8 mouse cellular contexts compared by ENCODE assay signal in genomic region chr15:99972361-99972988, GRCm38 (mm10). TPM values are rescaled to one million over a fixed set of nuclear protein-coding genes. Genes with fewer than 3 reads are reported as not detected.
DNase-seq lines count a peak whose midpoint lies in the region; ATAC-seq and TF ChIP-seq lines count a peak whose summit lies in the region.

No protein-coding gene starts in this region.

- H3K27ac ChIP-seq in hindbrain, postnatal 0 days: peak overlapping the region; percentile 96
- H3K27ac ChIP-seq in left cerebral cortex, adult 2 months: peak overlapping the region; percentile 99

- WGBS in hindbrain, postnatal 0 days: under 1% methylated on average over 50 of the region's 50 CpGs

- H3K9me3 ChIP-seq in hindbrain, postnatal 0 days (ENCODE audit: low read length): no peaks in the 10 kb centered on the region

- ATAC-seq in hindbrain, postnatal 0 days: peak; percentile 98
- peak; percentile 97 for ATAC-seq in megakaryocyte, adult 5-6 weeks (ENCODE audit: poor library complexity, severe bottlenecking)

- 0 out of 2 replicates have a peak, but pooled peaks cover 3% of the 10 kb centered on the region for H3K4me1 ChIP-seq in hindbrain, postnatal 0 days (ENCODE audit: insufficient read depth, low read length)

- intact Hi-C loops in left cerebral cortex, adult 2 months (cut with DNase I): no loop called here

- H3K27me3 ChIP-seq in hindbrain, postnatal 0 days (ENCODE audit: insufficient read depth, low read length): no peaks in the 10 kb centered on the region

- peak overlapping the region; percentile 91 for H3K4me3 ChIP-seq in hindbrain, postnatal 0 days (ENCODE audit: low read length)
- H3K4me3 ChIP-seq in left cerebral cortex, adult 2 months: peak overlapping the region; percentile 78

- H3K36me3 ChIP-seq in hindbrain, postnatal 0 days (ENCODE audit: insufficient read depth, low read length): no peaks in the 10 kb centered on the region

- TF ChIP-seq CTCF in hindbrain, postnatal 0 days (IDR thresholded peaks at IDR 0.05; ENCODE audit: low read depth): no peak
- TF ChIP-seq CTCF in left cerebral cortex, adult 2 months (IDR thresholded peaks at IDR 0.05): no peak

- peak overlapping the region; percentile 87 for H3K9ac ChIP-seq in hindbrain, postnatal 0 days (replicated peaks; ENCODE audit: low read length)

- DNase-seq in T-cell, adult 2 months (ENCODE audit: low spot score): peak; percentile 97
- DNase-seq in cerebellum, postnatal 36 days: peak; percentile 93 to 95
- peak; percentile 97 for DNase-seq in gastrocnemius, adult 18-20 months (ENCODE audit: low spot score)
- DNase-seq in hindbrain, postnatal 0 days (ENCODE audit: low spot score): peak; percentile 97
- peak; percentile 94 for DNase-seq in left cerebral cortex, adult 2 months (ENCODE audit: extremely low spot score in 1 of 2, low spot score in 2 of 2)
- DNase-seq in right cerebral cortex, adult 2 months (ENCODE audit: low spot score in 2 of 2): peak; percentile 94 to 97
- DNase-seq in urinary bladder, postnatal 14 days (ENCODE audit: low spot score): peak; percentile 97

- peak overlapping the region; percentile 87 for H3K4me2 ChIP-seq in hindbrain, postnatal 0 days (ENCODE audit: low read depth, low read length)

RNA-seq across cellular contexts. Expression of gene Larp4, which starts 2.6 kb away (rescaled TPM):
- 10 to 100 TPM; 39.4 to 47.4 TPM for total RNA-seq in gastrocnemius, adult 18-20 months (2021)
- total RNA-seq in hindbrain, postnatal 0 days (2014; rRNA removed): 61.3 and 62.1 TPM in 2 replicates
- 19.5 and 21.2 TPM in 2 replicates for polyA plus RNA-seq in hindbrain, postnatal 0 days (2015; fragmentation: Nextera tagmentation; extraction: Ambion mirVana)
- 10 to 100 TPM; 43.5 to 51.8 TPM for total RNA-seq in left cerebral cortex, adult 2 months (2021)
- total RNA-seq in megakaryocyte, adult 5-6 weeks (2015): 58.8 and 75.1 TPM in 2 replicates
- 42.6 and 42.9 TPM in 2 replicates for total RNA-seq in megakaryocyte, adult 5-6 weeks (2017)

RNA-seq across cellular contexts. Expression of gene Fam186a, which starts 5.6 kb away (rescaled TPM):
- total RNA-seq in gastrocnemius, adult 18-20 months (2021): under 1 TPM; 0.12 to 0.16 TPM
- 0.47 TPM in 1 of 2 replicates, not detected in the other for total RNA-seq in hindbrain, postnatal 0 days (2014; rRNA removed)
- polyA plus RNA-seq in hindbrain, postnatal 0 days (2015; fragmentation: Nextera tagmentation; extraction: Ambion mirVana): 0.18 TPM in 1 of 2 replicates, not detected in the other
- under 1 TPM in 1 of 2 experiments, not detected in 1; 0.05 TPM for total RNA-seq in left cerebral cortex, adult 2 months (2021)
- not detected in 2 replicates for total RNA-seq in megakaryocyte, adult 5-6 weeks (2015)
- not detected in 2 replicates for total RNA-seq in megakaryocyte, adult 5-6 weeks (2017)

Comparison
In these comparisons a context has a peak if more than half of its experiments do, and no peak if none do; other contexts are left out.
1. Peak in every context shown above with its lines: DNase-seq, ATAC-seq, H3K4me3 ChIP-seq and H3K27ac ChIP-seq.